Mouse (Mus musculus): ENCODE results near the gene Cdyl.

DNA sequence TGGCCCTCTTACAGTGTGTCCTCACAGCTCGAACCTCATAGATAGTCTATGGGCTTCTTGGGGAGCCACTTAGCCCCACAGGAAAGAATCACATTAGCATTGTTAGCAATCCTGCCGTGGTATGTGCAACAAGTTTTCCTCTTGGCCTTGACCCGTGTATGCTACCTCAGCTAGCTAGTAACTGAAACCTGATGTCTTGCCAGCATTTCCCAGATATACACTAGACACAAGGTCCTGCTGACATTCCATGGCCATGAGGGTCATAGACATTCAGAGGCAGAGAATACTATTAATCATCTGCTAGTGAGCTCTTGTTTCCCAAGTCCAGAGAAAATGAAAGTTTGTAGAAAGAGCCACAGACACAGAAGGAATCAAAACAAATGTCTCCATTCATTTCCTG lies 158.0 kb downstream of the Cdyl start:
- no peak for TF ChIP-seq CTCF (IDR thresholded peaks at IDR 0.05; ENCODE audit: low read depth, low read length)
- TF ChIP-seq POLR2A (IDR thresholded peaks at IDR 0.05; ENCODE audit: insufficient read depth, low read length), result no peak
- no peak for TF ChIP-seq EP300 (IDR thresholded peaks at IDR 0.05; ENCODE audit: insufficient read depth, low read depth, low read length)

All from ES-Bruce4 (cell line).